Mouse (Mus musculus) forebrain, embryonic 10.5 days (tissue): ENCODE data around the gene Hipk2. TPM values are rescaled to one million over a fixed set of nuclear protein-coding genes. Genes with fewer than 3 reads are reported as not detected.
A peak's percentile ranks its signal among the peaks of the same experiment; 100 is the strongest.

Experiments used
- DNase-seq: peaks from one replicate; pipeline ENCODE4 v3.0.0-alpha.2; 2017; ENCODE audit warnings: low spot score; ENCODE audit errors: extremely low spot score
- H3K27ac ChIP-seq: fragments of 300-500 bp; sonication (generic); 2 replicates; pipeline ENCODE4 v1.5.1; 2016; ENCODE audit warnings: mild to moderate bottlenecking
- H3K27me3 ChIP-seq: fragments of 300-500 bp; sonication (generic); 2 replicates; pipeline ENCODE4 v1.6.1; 2016; ENCODE audit warnings: mild to moderate bottlenecking; ENCODE audit not compliant: poor library complexity, severe bottlenecking
- H3K36me3 ChIP-seq: fragments of 300-500 bp; sonication (generic); replicated peaks from 2 replicates; pipeline ENCODE4 v1.6.1; 2016; ENCODE audit warnings: mild to moderate bottlenecking, moderate library complexity
- H3K4me1 ChIP-seq: fragments of 300-500 bp; sonication (generic); 2 replicates; pipeline ENCODE4 v1.6.1; 2016
- H3K4me3 ChIP-seq: fragments of 300-500 bp; sonication (generic); 2 replicates; pipeline ENCODE4 v1.5.1; 2016; ENCODE audit warnings: mild to moderate bottlenecking, moderate library complexity
- H3K9me3 ChIP-seq: fragments of 300-500 bp; sonication (generic); 2 replicates; pipeline ENCODE4 v1.6.1; 2016; ENCODE audit warnings: mild to moderate bottlenecking, moderate library complexity
- WGBS: fragments of 180-500 bp; shearing (Covaris S2); methylation state at CpG from one replicate; pipeline ENCODE4 v1.1.7; 2016; 5-methylcytosine and 5-hydroxymethylcytosine counted together
- polyA plus RNA-seq: library from polyadenylated mRNA; unstranded; fragments of >200 nt; fragmentation: Nextera tagmentation; extraction: Ambion mirVana; gene quantifications from 2 replicates; pipeline ENCODE4 v1.2.1, GENCODE M21; 2016

Gene Hipk2
- polyA plus RNA-seq, 1 experiment from 2014 or later = 29.0 TPM

GRCm38 (mm10) chr6:38760911-38761706 is 114.9 kb downstream of the Hipk2 start:
- Histone ChIP-seq H3K4me3 (no peak overlapping the region), H3K4me1 (peaks cover 74% of the 10 kb centered on the region), H3K27ac (0 out of 2 replicates have a peak overlapping the region, but pooled peaks have one; percentile 16), H3K9me3 (no peaks in the 10 kb centered on the region), H3K36me3 (peaks cover 20% of the 10 kb centered on the region), H3K27me3 (peaks cover 16% of the 10 kb centered on the region; the same call in 1 of the 2 replicates)
- DNase-seq = no peak
- WGBS = 60% methylated on average over 6 of the region's 6 CpGs

- Histone ChIP-seq H3K4me1 (peaks cover 69% of the 10 kb centered on the region), H3K27me3 (peaks cover 16% of the 10 kb centered on the region; the same call in 1 of the 2 replicates), H3K36me3 (peaks cover 11% of the 10 kb centered on the region; the same call in 1 of the 2 replicates), H3K9me3 (no peaks in the 10 kb centered on the region), H3K27ac (no peak overlapping the region), H3K4me3 (no peak overlapping the region)
- 30% methylated on average over 6 of the region's 6 CpGs for WGBS
- peak; percentile 43 for DNase-seq
These were observed 115.9 kb downstream of the Hipk2 start for GRCm38 (mm10) chr6:38759922-38760620.

- Histone ChIP-seq H3K4me1 (peaks cover 67% of the 10 kb centered on the region), H3K27ac (no peak overlapping the region), H3K9me3 (no peaks in the 10 kb centered on the region), H3K4me3 (no peak overlapping the region), H3K36me3 (peaks cover 13% of the 10 kb centered on the region; the same call in 1 of the 2 replicates), H3K27me3 (peaks cover 16% of the 10 kb centered on the region; the same call in 1 of the 2 replicates)
- 84% methylated on average over 3 of the region's 3 CpGs for WGBS
- DNase-seq = no peak
These were observed 116.8 kb downstream of the Hipk2 start for GRCm38 (mm10) chr6:38759186-38759585.

GRCm38 (mm10) chr6:38757597-38757996 is 118.4 kb downstream of the Hipk2 start:
- no peak overlapping the region for H3K4me3 ChIP-seq
- H3K4me1 ChIP-seq = peaks cover 61% of the 10 kb centered on the region
- peaks cover 13% of the 10 kb centered on the region for H3K36me3 ChIP-seq
- no peaks in the 10 kb centered on the region for H3K9me3 ChIP-seq
- 94% methylated on average over 2 of the region's 2 CpGs for WGBS
- H3K27ac ChIP-seq = no peak overlapping the region
- no peak for DNase-seq
- H3K27me3 ChIP-seq = peaks cover 16% of the 10 kb centered on the region; the same call in 1 of the 2 replicates

GRCm38 (mm10) chr6:38756968-38757367 is 119.0 kb downstream of the Hipk2 start:
- Histone ChIP-seq H3K4me1 (peaks cover 54% of the 10 kb centered on the region), H3K27ac (no peak overlapping the region), H3K4me3 (no peak overlapping the region), H3K9me3 (no peaks in the 10 kb centered on the region), H3K27me3 (peaks cover 16% of the 10 kb centered on the region; the same call in 1 of the 2 replicates), H3K36me3 (peaks cover 18% of the 10 kb centered on the region)
- DNase-seq = no peak
- WGBS = 94% methylated on average over 4 of the region's 4 CpGs

- peaks cover 18% of the 10 kb centered on the region for H3K36me3 ChIP-seq
- WGBS = 65% methylated on average over 2 of the region's 2 CpGs
These were observed 120.0 kb downstream of the Hipk2 start for GRCm38 (mm10) chr6:38755961-38756360.

GRCm38 (mm10) chr6:38755188-38755587 is 120.8 kb downstream of the Hipk2 start:
- Histone ChIP-seq H3K36me3 (peaks cover 18% of the 10 kb centered on the region), H3K27ac (no peak overlapping the region), H3K27me3 (peaks cover 16% of the 10 kb centered on the region; the same call in 1 of the 2 replicates), H3K9me3 (no peaks in the 10 kb centered on the region), H3K4me3 (no peak overlapping the region), H3K4me1 (peaks cover 36% of the 10 kb centered on the region)
- 89% methylated on average over 2 of the region's 2 CpGs for WGBS
- no peak for DNase-seq

More at GRCm38 (mm10) chr6:38755961-38756360, 120.0 kb downstream of the Hipk2 start:
- Histone ChIP-seq H3K4me3 (no peak overlapping the region), H3K27me3 (peaks cover 16% of the 10 kb centered on the region; the same call in 1 of the 2 replicates), H3K27ac (no peak overlapping the region), H3K9me3 (no peaks in the 10 kb centered on the region), H3K4me1 (peaks cover 44% of the 10 kb centered on the region)
- no peak for DNase-seq

GRCm38 (mm10) chr6:38753729-38754128 is 122.2 kb downstream of the Hipk2 start:
- 96% methylated on average over 2 of the region's 2 CpGs for WGBS
- H3K27ac ChIP-seq = no peak overlapping the region
- peaks cover 18% of the 10 kb centered on the region for H3K36me3 ChIP-seq
- H3K9me3 ChIP-seq = no peaks in the 10 kb centered on the region
- peaks cover 22% of the 10 kb centered on the region for H3K4me1 ChIP-seq
- H3K4me3 ChIP-seq = no peak overlapping the region
- H3K27me3 ChIP-seq = peaks cover 9% of the 10 kb centered on the region; the same call in 1 of the 2 replicates
- no peak for DNase-seq

GRCm38 (mm10) chr6:38753025-38753424 is 122.9 kb downstream of the Hipk2 start:
- Histone ChIP-seq H3K4me3 (no peak overlapping the region), H3K27ac (no peak overlapping the region), H3K36me3 (peaks cover 18% of the 10 kb centered on the region), H3K9me3 (no peaks in the 10 kb centered on the region), H3K27me3 (0 out of 2 replicates have a peak, but pooled peaks cover 2% of the 10 kb centered on the region), H3K4me1 (peaks cover 15% of the 10 kb centered on the region)
- WGBS = 83% methylated on average over 2 of the region's 2 CpGs
- no peak for DNase-seq

GRCm38 (mm10) chr6:38752495-38752894 is 123.5 kb downstream of the Hipk2 start:
- Histone ChIP-seq H3K9me3 (no peaks in the 10 kb centered on the region), H3K27ac (no peak overlapping the region), H3K4me1 (peaks cover 10% of the 10 kb centered on the region), H3K4me3 (no peak overlapping the region), H3K36me3 (peaks cover 22% of the 10 kb centered on the region), H3K27me3 (no peaks in the 10 kb centered on the region)
- WGBS = 86% methylated on average over 6 of the region's 6 CpGs
- no peak for DNase-seq

GRCm38 (mm10) chr6:38748037-38748436 is 127.9 kb downstream of the Hipk2 start:
- no peak for DNase-seq
- 90% methylated on average over 4 of the region's 4 CpGs for WGBS
- H3K36me3 ChIP-seq = peaks cover 50% of the 10 kb centered on the region
- no peaks in the 10 kb centered on the region for H3K9me3 ChIP-seq
- H3K27me3 ChIP-seq = no peaks in the 10 kb centered on the region
- H3K4me1 ChIP-seq = no peaks in the 10 kb centered on the region; the same call in 1 of the 2 replicates
- no peak overlapping the region for H3K4me3 ChIP-seq
- H3K27ac ChIP-seq = no peak overlapping the region

GRCm38 (mm10) chr6:38743351-38743750 is 132.6 kb downstream of the Hipk2 start:
- WGBS = 96% methylated on average over 7 of the region's 7 CpGs
- Histone ChIP-seq H3K4me1 (no peaks in the 10 kb centered on the region), H3K27me3 (no peaks in the 10 kb centered on the region), H3K4me3 (no peak overlapping the region), H3K27ac (no peak overlapping the region), H3K36me3 (peaks cover 92% of the 10 kb centered on the region), H3K9me3 (no peaks in the 10 kb centered on the region)
- no peak for DNase-seq

- 94% methylated on average over 3 of the region's 3 CpGs for WGBS
- H3K27ac ChIP-seq = no peak overlapping the region
- no peaks in the 10 kb centered on the region for H3K27me3 ChIP-seq
- no peaks in the 10 kb centered on the region for H3K9me3 ChIP-seq
- H3K4me3 ChIP-seq = no peak overlapping the region
- DNase-seq = no peak
- H3K4me1 ChIP-seq = no peaks in the 10 kb centered on the region
- peaks cover 97% of the 10 kb centered on the region for H3K36me3 ChIP-seq
These were observed 133.5 kb downstream of the Hipk2 start for GRCm38 (mm10) chr6:38742441-38742840.
